Mouse (Mus musculus) embryonic facial prominence, embryonic 12.5 days (tissue): ENCODE data around the gene Ttl. TPM values are rescaled to one million over a fixed set of nuclear protein-coding genes. Genes with fewer than 3 reads are reported as not detected.

Experiments used
- ATAC-seq: fragments of 200-750 bp; cut with Nextera tagmentation; 2 replicates; pipeline ENCODE4 v1.8.0; 2017; ENCODE audit not compliant: insufficient number of reproducible peaks, insufficient read depth, low FRiP score, low TSS enrichment
- H3K27ac ChIP-seq: fragments of 300-500 bp; sonication (generic); 2 replicates; pipeline ENCODE4 v1.5.1; 2016; ENCODE audit warnings: mild to moderate bottlenecking
- H3K27me3 ChIP-seq: fragments of 300-500 bp; sonication (generic); 2 replicates; pipeline ENCODE4 v1.6.1; 2016; ENCODE audit warnings: mild to moderate bottlenecking, moderate library complexity
- H3K36me3 ChIP-seq: fragments of 300-500 bp; sonication (generic); 2 replicates; pipeline ENCODE4 v1.6.1; 2016; ENCODE audit warnings: mild to moderate bottlenecking
- H3K4me1 ChIP-seq: fragments of 300-500 bp; sonication (generic); 2 replicates; pipeline ENCODE4 v1.6.1; 2016
- H3K4me2 ChIP-seq: fragments of 300-500 bp; sonication (generic); replicated peaks from 2 replicates; pipeline ENCODE4 v1.6.1; 2016; ENCODE audit warnings: mild to moderate bottlenecking, moderate library complexity
- H3K4me3 ChIP-seq: fragments of 300-500 bp; sonication (generic); 2 replicates; pipeline ENCODE4 v1.5.1; 2016; ENCODE audit warnings: mild to moderate bottlenecking
- H3K9ac ChIP-seq: fragments of 300-500 bp; sonication (generic); 2 replicates; pipeline ENCODE4 v1.6.1; 2016; ENCODE audit warnings: mild to moderate bottlenecking, moderate library complexity
- H3K9me3 ChIP-seq: fragments of 300-500 bp; sonication (generic); 2 replicates; pipeline ENCODE4 v1.6.1; 2016; ENCODE audit warnings: mild to moderate bottlenecking, moderate library complexity
- WGBS: fragments of 180-500 bp; shearing (Covaris S2); methylation state at CpG from one replicate; pipeline ENCODE4 v1.1.7; 2016; 5-methylcytosine and 5-hydroxymethylcytosine counted together
- polyA plus RNA-seq: library from polyadenylated mRNA; unstranded; fragments of >200 nt; fragmentation: Nextera tagmentation; extraction: Ambion mirVana; gene quantifications from 2 replicates; pipeline ENCODE4 v1.2.1, GENCODE M21; 2016

Gene Ttl
- polyA plus RNA-seq, 1 experiment from 2014 or later = 20.9 TPM

- H3K27ac ChIP-seq = peak overlapping the region; percentile 91
- peaks cover 7% of the 10 kb centered on the region for H3K4me1 ChIP-seq
- ATAC-seq = peak; percentile 25; the same call in 1 of the 2 replicates
- H3K9ac ChIP-seq = peak overlapping the region; percentile 45
- no peaks in the 10 kb centered on the region for H3K27me3 ChIP-seq
- peaks cover 46% of the 10 kb centered on the region for H3K36me3 ChIP-seq
- peak overlapping the region; percentile 66 for H3K4me3 ChIP-seq
- H3K4me2 ChIP-seq = peak overlapping the region; percentile 75
- WGBS = 39% methylated on average over 18 of the region's 18 CpGs
- 0 out of 2 replicates have a peak, but pooled peaks cover 7% of the 10 kb centered on the region for H3K9me3 ChIP-seq
These were observed 64.3 kb downstream of the Ttl start for GRCm38 (mm10) chr2:129129987-129130545.

GRCm38 (mm10) chr2:129130776-129131175 is 65.0 kb downstream of the Ttl start:
- Histone ChIP-seq H3K36me3 (peaks cover 39% of the 10 kb centered on the region), H3K4me1 (peaks cover 7% of the 10 kb centered on the region), H3K27ac (no peak overlapping the region), H3K4me2 (peak overlapping the region; percentile 75), H3K9ac (0 out of 2 replicates have a peak overlapping the region, but pooled peaks have one; percentile 45), H3K9me3 (0 out of 2 replicates have a peak, but pooled peaks cover 7% of the 10 kb centered on the region), H3K4me3 (peak overlapping the region; percentile 66; the same call in 1 of the 2 replicates), H3K27me3 (no peaks in the 10 kb centered on the region)
- 94% methylated on average over 2 of the region's 2 CpGs for WGBS
- no peak for ATAC-seq

DNA sequence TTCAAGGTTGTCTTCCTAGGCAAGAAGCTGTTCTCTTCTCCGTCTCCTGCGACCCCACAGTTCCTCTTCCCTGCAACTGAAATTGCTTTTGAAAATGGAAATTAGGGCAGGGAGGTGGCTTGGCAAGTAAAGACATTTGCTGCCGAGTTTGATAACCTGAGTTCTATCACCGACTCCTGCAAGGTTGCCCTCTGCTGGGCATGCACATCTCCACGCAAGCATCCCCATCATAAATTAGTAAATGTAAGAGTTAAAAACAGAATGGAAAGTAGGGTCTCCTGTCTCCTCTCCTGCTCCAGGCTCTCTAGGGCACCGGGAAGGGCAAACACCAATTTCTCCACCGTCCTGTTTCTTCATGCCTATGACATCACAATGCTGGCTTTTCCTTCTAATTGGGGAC is 66.5 kb downstream of the Ttl start:
- Histone ChIP-seq H3K36me3 (peaks cover 27% of the 10 kb centered on the region), H3K9me3 (0 out of 2 replicates have a peak, but pooled peaks cover 7% of the 10 kb centered on the region)
- WGBS = 93% methylated on average over 7 of the region's 7 CpGs

GRCm38 (mm10) chr2:129133006-129133805 is 67.5 kb downstream of the Ttl start:
- no peak for ATAC-seq
- no peaks in the 10 kb centered on the region for H3K27me3 ChIP-seq
- H3K4me1 ChIP-seq = peaks cover 7% of the 10 kb centered on the region
- H3K4me3 ChIP-seq = no peak overlapping the region
- 96% methylated on average over 14 of the region's 14 CpGs for WGBS
- no peak overlapping the region for H3K9ac ChIP-seq
- H3K9me3 ChIP-seq = 0 out of 2 replicates have a peak, but pooled peaks cover 7% of the 10 kb centered on the region
- no peak overlapping the region for H3K4me2 ChIP-seq
- peaks cover 22% of the 10 kb centered on the region for H3K36me3 ChIP-seq
- no peak overlapping the region for H3K27ac ChIP-seq

More for the DNA sequence above, 66.5 kb downstream of the Ttl start:
- H3K4me2 ChIP-seq = no peak overlapping the region
- H3K9ac ChIP-seq = no peak overlapping the region
- no peaks in the 10 kb centered on the region for H3K27me3 ChIP-seq
- H3K27ac ChIP-seq = no peak overlapping the region
- no peak overlapping the region for H3K4me3 ChIP-seq
- peaks cover 7% of the 10 kb centered on the region for H3K4me1 ChIP-seq
- ATAC-seq = no peak

DNA sequence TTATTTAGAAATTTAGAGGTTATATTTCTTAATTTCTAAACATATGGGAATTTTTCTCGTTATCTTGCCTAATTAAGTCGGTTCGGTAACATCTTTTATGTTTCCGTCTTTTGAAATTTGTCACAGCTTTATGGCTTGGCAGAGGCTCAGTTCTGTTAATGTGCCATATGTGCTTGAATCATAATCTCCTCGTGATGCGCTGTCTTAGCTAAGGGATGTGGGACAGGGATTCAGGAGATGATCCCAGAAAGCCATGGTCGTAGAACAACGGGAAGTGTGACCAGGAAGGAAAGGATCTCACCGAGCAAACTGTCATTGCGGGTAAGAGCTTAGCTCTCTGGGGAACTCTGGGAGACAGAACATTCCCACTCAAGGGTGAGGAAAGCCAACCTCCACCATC is 74.2 kb downstream of the Ttl start:
- 88% methylated on average over 10 of the region's 10 CpGs for WGBS
- H3K4me3 ChIP-seq = no peak overlapping the region
- H3K4me1 ChIP-seq = no peaks in the 10 kb centered on the region
- ATAC-seq = no peak
- H3K9ac ChIP-seq = no peak overlapping the region
- no peaks in the 10 kb centered on the region for H3K9me3 ChIP-seq
- H3K4me2 ChIP-seq = no peak overlapping the region
- H3K36me3 ChIP-seq = no peaks in the 10 kb centered on the region
- H3K27ac ChIP-seq = no peak overlapping the region
- H3K27me3 ChIP-seq = 0 out of 2 replicates have a peak, but pooled peaks cover 2% of the 10 kb centered on the region

Other genes starting within 250 kb of the Ttl start
- 30.4 and 31.2 TPM in 2 replicates for gene Tmem87b, start 247.8 kb upstream of the Ttl start, polyA plus RNA-seq
- gene Fbln7, start 203.0 kb upstream of the Ttl start, polyA plus RNA-seq = 3.4 TPM in 2 replicates
- gene Zc3h8, start 121.9 kb upstream of the Ttl start, polyA plus RNA-seq = 7.6 and 9.2 TPM in 2 replicates
- 2.9 and 3.3 TPM in 2 replicates for gene Zc3h6, start 98.5 kb upstream of the Ttl start, polyA plus RNA-seq
- gene Gm10762, start 98.2 kb upstream of the Ttl start, polyA plus RNA-seq = 31.3 and 33.6 TPM in 2 replicates
- 0.08 and 0.13 TPM in 2 replicates for gene Vinac1, start 17.8 kb upstream of the Ttl start, polyA plus RNA-seq
- 33.2 and 33.6 TPM in 2 replicates for gene Polr1b, start 35.1 kb downstream of the Ttl start, polyA plus RNA-seq
- gene Chchd5, start 63.8 kb downstream of the Ttl start, polyA plus RNA-seq = 24.7 and 27.2 TPM in 2 replicates
- 43.8 and 46.3 TPM in 2 replicates for gene Slc20a1, start 132.8 kb downstream of the Ttl start, polyA plus RNA-seq
- gene Ckap2l, start 231.3 kb downstream of the Ttl start, polyA plus RNA-seq = 42.6 and 47.9 TPM in 2 replicates
- 0.15 TPM in 1 of 2 replicates, not detected in the other for gene Il1a, start 244.0 kb downstream of the Ttl start, polyA plus RNA-seq